Mouse (Mus musculus) frontal cortex, postnatal 10 days (tissue): ENCODE results near the gene Tmcc1.
"Not testable (repeated sequence)": the region's sequence is repeated elsewhere in the genome, so short reads cannot be mapped to it uniquely, and the experiment has no call there.

ENCODE experiments used
- DNase-seq, 2 experiments: peaks; one replicate each; pipeline ENCODE4 v3.0.0; 2022; ENCODE audit warnings: low spot score in 2 of 2, mixed read lengths in 1 of 2

Gene Tmcc1

DNA sequence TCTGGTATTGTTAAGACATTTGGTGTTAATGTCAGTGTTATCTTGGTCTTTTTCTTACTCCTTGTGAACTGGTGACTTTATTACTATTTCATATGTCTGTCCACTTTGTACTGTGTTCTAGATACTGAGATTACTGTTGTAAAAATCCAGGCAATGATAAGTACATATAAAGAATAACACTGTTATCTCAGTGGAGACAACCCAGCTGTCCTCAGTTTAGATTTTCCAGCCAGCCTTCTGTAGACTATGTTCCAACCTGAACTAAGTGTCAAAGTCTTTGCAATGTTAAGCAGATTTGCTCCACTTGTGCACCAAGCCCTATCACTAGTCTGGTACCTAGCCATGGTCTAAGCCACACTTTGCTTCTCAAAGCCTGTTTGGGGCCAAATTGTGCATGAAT, 118.4 kb downstream of the Tmcc1 start:
- DNase-seq: no peak

GRCm38 (mm10) chr6:116073610-116074009, 119.7 kb downstream of the Tmcc1 start:
- no peak for DNase-seq

DNA sequence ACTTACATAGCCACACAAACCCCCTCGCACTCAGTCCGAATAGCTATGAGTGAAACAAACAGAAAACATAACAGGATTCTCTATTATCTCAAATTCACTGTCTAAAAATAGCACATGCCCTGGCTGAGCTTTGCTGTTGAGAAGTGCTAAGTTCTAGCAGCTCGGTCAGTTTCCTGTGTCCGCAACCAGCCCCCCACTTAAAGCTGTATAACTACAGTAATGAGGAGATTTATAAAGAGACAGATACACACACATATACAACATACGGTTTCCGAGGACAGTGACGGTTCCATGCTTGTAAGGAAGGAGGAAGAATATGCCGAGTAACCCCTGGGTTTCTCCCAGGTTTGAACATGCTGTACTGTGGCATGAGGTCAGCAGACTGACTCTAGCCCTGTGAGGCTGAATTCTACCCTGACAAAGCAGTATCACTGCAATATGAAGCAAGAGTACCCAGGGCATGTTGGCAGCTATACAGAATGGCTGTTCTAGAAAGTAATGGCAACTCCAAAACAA, 120.5 kb downstream of the Tmcc1 start:
- no peak for DNase-seq

DNA sequence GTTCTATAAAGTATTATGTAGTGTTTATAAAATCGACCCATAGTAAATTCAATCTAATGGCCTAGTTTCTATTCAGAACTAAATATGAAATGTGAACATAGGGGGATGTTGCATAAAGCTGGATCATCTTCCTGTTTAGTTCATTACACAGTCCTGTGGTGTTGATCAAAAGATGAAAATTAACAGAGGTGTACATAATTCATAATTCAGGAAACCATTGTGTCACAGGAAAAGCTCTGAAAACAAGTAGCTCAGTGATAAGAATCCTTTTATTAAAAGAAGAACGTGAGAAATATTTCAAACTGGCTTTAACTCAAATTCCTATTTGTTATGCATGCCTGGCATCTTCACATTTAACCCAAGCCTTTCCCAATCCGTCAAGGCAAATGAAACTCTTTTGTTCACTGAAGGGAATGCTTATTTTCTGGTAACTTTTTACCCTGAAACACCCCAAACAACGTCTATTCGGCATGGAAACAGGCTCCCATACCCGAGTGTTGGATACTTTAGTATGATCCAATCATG, 121.0 kb downstream of the Tmcc1 start:
- no peak for DNase-seq

- no peak for DNase-seq
These were observed 121.5 kb downstream of the Tmcc1 start for GRCm38 (mm10) chr6:116071781-116072180.

GRCm38 (mm10) chr6:116070558-116070957, 122.7 kb downstream of the Tmcc1 start:
- no peak for DNase-seq

- DNase-seq: no peak
These were observed 129.8 kb downstream of the Tmcc1 start for GRCm38 (mm10) chr6:116063516-116063915.

GRCm38 (mm10) chr6:116059542-116059941, 133.7 kb downstream of the Tmcc1 start:
- not testable (repeated sequence) for DNase-seq

DNA sequence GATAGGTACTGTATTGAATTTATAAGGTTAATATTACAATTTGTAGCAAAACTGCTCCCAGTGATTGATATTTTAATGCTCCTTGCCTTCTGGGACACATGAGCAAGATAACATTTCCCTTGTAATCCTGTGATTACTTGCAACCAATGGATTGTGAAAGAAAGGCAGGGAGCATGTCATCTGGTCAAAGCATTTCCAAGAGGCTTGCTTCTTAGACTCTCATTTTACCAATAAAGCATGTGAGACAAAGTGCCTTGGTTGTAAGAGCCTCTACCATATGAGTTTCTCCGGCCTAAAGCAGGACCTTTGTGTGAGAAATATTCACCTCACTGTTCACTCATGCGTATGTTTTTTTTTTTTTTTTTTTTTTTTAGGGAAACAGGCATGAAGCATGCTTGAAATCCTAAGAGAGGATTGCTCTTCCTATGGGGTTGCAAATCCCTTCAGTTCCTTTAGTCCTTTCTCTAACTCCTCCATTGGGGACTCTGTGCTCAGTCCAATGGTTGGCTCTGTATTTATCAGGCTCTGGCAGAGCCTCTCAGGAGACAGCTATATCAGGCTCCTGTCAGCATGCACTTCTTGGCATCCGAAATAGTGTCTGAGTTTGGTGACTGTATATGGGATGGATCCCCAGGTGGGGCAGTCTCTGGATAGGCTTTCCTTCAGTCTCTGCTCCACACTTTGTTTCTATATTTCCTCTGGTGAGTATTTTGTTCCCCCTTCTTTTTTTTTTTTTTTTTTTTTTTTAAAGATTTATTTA, 134.6 kb downstream of the Tmcc1 start:
- no peak for DNase-seq

- DNase-seq: peak; percentile 50 to 53
These were observed 136.5 kb downstream of the Tmcc1 start for GRCm38 (mm10) chr6:116056676-116057264.

GRCm38 (mm10) chr6:116055766-116056165, 137.5 kb downstream of the Tmcc1 start:
- no peak for DNase-seq

DNA sequence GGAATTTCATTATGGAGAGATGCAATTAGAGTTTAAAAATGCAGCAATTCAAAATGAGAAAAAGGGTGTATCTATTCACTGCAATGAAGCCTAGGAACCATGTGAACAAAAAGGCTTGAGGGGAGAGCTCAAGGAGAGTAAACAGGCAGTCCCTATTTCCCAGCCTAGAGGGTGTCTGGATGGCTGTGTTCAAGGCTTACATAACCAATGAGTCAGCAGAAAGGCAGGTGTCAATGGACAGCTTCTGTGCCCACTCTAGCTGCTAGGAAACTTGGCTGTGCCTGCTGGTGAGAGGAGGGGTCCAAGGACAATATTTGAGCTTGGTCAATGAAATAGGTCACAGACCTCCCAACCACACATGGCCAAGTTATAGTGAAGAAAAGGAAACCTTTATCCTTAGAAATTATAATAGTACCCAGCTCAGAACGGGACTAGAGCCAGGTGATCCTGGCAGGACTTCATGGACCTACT, 138.2 kb downstream of the Tmcc1 start:
- peak; percentile 26 to 28 for DNase-seq

DNA sequence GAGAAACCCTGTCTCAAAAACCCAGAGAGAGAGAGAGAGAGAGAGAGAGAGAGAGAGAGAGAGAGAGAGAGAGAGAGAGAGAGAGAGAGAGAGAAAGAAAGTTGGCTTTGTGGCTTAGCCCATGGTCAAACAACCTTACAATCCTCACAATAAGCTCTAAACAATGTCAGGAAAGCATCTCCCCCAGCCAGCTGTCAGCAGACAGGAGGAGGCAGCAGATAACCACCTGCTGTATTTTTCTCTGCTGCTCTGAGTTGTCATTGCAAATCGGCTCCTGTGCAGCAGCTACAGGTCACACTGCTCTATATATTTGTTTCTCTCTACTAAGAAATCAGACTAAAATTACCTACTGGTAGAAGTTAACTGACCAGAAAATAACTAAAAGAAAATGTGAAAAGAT, 145.4 kb downstream of the Tmcc1 start:
- no peak for DNase-seq

DNA sequence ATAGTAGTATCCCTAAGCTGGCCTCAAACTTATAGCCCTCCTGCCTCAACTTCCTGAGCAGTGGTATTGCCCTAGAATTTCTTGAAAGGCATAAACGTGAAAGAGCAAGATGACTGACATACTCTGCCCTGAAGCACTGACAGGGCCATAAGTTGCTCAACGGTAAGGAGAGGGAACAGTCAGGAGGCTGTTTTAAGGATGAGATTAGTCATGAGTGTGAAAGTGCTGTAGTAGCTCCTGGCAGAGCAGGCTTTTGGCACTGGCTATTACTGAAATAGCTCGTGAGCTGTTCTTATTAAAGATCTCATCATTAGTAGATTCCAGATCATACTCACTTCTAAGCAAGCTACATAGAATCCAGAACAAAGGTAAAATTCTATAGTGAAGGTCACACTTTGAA, 145.9 kb downstream of the Tmcc1 start:
- no peak for DNase-seq

- DNase-seq: no peak
These were observed 149.2 kb downstream of the Tmcc1 start for GRCm38 (mm10) chr6:116044039-116044438.

- DNase-seq: no peak
These were observed 155.1 kb downstream of the Tmcc1 start for GRCm38 (mm10) chr6:116038222-116038621.

DNA sequence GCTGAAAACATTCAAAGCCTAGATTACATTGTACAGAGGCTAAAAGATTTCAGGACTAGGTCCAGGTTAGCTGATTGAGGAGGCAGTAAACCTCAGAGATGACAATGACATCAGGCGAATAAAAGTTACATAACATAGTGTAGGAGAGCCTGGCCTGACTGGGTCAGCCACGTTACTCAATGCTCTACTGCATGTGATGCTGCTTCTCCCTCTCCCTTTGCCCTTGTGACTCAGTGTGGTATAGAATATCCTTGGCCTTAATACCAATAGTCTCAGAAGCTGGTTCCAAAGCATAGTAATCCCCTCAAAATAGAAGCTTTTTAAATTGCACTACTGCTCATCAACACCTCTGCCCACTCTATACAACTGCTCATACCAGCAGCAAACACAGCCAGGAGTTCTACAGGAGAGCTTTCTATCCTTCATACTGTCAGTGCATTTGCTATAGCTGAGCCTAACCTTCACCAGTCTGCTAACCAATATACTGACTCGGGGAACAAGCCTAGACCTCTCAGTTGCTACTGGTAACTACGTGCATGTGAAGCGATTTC, 155.9 kb downstream of the Tmcc1 start:
- DNase-seq: no peak

DNA sequence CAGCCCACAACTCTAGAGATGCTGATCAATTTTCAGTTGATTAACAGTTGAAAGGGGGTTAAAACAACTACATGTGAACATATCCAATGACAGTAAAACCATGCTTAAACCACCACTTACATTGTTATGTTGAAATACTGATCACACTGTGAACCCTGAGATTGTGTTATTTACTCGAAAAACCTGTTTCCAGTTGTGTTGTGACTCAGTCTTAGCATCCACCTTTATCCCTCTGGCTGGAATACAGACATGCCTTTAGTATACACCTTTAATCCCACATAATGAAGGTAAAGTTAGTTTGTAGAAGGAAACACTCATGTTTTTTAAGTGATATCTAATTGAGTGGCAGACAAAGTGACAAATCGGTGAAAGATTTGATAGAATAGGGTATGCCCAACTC, 156.7 kb downstream of the Tmcc1 start:
- DNase-seq: no peak

DNA sequence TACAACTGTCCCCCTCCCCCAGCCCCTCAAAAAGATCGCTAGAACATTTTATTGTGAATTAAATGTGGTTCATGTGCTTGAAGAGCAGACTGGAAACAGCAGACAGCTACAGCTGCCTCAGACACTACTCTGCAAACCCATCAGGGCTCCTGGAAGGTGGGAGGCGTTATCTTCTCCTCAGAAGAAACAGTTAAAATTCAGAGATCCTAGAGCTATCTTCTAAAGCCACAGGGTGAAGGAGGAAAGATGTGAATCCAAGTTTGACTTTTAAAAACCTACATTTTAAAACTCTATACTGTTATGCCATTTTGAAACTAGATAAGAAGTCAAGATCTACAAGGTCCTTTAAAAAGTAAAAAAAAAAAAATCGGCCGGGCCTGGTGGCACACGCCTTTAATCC, 162.2 kb downstream of the Tmcc1 start:
- DNase-seq: no peak

DNA sequence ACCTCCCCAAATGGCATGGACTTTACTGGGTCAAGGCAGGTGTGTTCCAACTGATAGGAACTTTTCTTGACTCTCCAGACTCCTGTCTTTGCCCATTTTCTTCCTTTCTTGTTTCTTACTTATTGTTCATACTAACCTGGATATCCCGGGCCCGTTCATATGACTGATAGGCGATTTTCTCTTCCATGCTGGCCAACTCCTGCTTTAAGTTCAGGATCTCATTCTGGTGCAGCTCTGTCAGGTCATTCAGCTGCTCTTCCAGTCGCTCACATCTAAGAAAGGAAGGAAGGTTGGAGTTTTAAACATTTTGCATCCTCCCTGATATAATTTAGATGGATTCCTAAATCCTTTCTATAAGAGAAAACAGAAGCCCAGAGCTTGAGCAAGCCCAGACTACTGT, 168.6 kb downstream of the Tmcc1 start:
- no peak for DNase-seq

DNA sequence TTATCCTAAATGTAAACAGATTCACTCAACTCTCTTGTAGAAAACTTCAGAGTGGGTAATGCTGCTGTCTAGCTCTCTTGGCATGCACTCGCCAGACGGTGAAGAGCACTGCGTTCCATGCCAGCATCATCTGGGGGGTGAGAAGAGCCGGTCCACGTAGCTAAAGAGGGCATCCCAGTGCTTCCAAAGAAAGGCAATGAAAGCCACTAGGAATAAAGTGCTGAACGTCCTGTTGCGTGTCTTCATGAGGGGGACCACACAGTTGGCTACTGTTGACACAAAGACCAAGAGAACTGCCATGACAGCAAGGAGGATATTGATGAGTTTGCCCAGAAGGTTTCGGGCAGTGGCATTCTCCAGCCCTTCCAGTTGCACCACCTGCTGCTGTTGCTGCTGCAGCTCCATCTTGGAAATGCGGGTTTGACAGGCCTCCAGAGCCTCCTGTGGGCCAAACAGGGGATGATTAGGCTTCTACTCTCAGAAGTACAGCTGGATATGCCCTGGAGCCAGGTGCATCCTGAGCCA, 171.3 kb downstream of the Tmcc1 start:
- no peak for DNase-seq

GRCm38 (mm10) chr6:116015902-116016301, 177.4 kb downstream of the Tmcc1 start:
- DNase-seq: no peak
